In genomic region chr7:125887124-125887523, GRCm38 (mm10) we compare ENCODE assay signal across 16 mouse cellular contexts.
DNase-seq lines count a peak whose midpoint lies in the region.
"Had no signal": no experiment of that assay in that cellular context is flagged by ENCODE, and none has a peak within 500 bp of the region (broad histone marks: within the 10 kb centered on the region; RNA-seq: fewer than 3 reads in every experiment).

No protein-coding gene starts in this region.

- peak; percentile 64 for DNase-seq in embryo, embryonic 10 days (ENCODE audit: low spot score)
- DNase-seq in embryo, embryonic 9.5 days (ENCODE audit: extremely low spot score) = no peak
- peak; percentile 67 to 77 for DNase-seq in kidney, postnatal 4 days
- no peak for DNase-seq in kidney, adult 9 months
- peak; percentile 63 for DNase-seq in embryo, embryonic 10.5 days (ENCODE audit: low spot score)
- DNase-seq in lung, postnatal 10 days = peak; percentile 68
- DNase-seq in spleen, postnatal 36 days (ENCODE audit: low spot score in 2 of 2) = no peak
- DNase-seq in gastrocnemius, postnatal 10 days = no peak
- DNase-seq: adrenal gland, postnatal 10 days; cerebellum, adult 2 months; cerebellum, postnatal 25 days; forebrain, postnatal 0 days; kidney, adult 18-20 months; liver, embryonic 13.5 days; right cerebral cortex, postnatal 25 days; spleen, adult 18-20 months had no signal

Comparison
In these comparisons a context has a peak if more than half of its experiments do, and no peak if none do; other contexts are left out.
1. DNase-seq: peak in embryo, embryonic 10 days (single experiment), kidney, postnatal 4 days (2 of 2), embryo, embryonic 10.5 days (single experiment) and lung, postnatal 10 days (single experiment); none in embryo, embryonic 9.5 days (single experiment), kidney, adult 9 months (single experiment), spleen, postnatal 36 days (0 of 2) and gastrocnemius, postnatal 10 days (single experiment).